Mouse (Mus musculus) ES-Bruce4 (cell line): Measurements from ENCODE around the gene F11r.

Experiments
- CTCF ChIP-seq: IDR thresholded peaks from one replicate; pipeline ENCODE4 v1.8.1; 2011; ENCODE audit warnings: low read depth, low read length
- EP300 ChIP-seq: IDR thresholded peaks from 2 replicates; pipeline ENCODE4 v1.6.1; 2011; ENCODE audit warnings: low read depth, low read length; ENCODE audit not compliant: insufficient read depth
- POLR2A ChIP-seq: IDR thresholded peaks from one replicate; pipeline ENCODE4 v1.8.1; 2011; ENCODE audit warnings: low read length; ENCODE audit not compliant: insufficient read depth

- no peak for TF ChIP-seq POLR2A
- TF ChIP-seq EP300 = no peak
- peak; percentile 34 for TF ChIP-seq CTCF
These were observed 33.1 kb downstream of the F11r start for GRCm38 (mm10) chr1:171470371-171470871.
